In genomic region chr1:192828928-192829327, GRCm38 (mm10) we compare ENCODE assay signal across 14 mouse cellular contexts. TPM values are rescaled to one million over a fixed set of nuclear protein-coding genes. Genes with fewer than 3 reads are reported as not detected.
DNase-seq lines count a peak whose midpoint lies in the region.
"Had no signal": no experiment of that assay in that cellular context is flagged by ENCODE, and none has a peak within 500 bp of the region (broad histone marks: within the 10 kb centered on the region; RNA-seq: fewer than 3 reads in every experiment).

No protein-coding gene starts in this region.

- intact Hi-C loops in left cerebral cortex, postnatal 4 days (cut with DNase I) = no loop called here
- intact Hi-C loops in left cerebral cortex, postnatal 14 days (cut with DNase I) = no loop called here

- peak; percentile 28 to 46 for DNase-seq in left cerebral cortex, adult 9 months (ENCODE audit: low spot score in 2 of 2)
- DNase-seq in left cerebral cortex, postnatal 4 days = no peak
- peak; percentile 16 for DNase-seq in urinary bladder, postnatal 14 days (ENCODE audit: low spot score)
- DNase-seq in urinary bladder, postnatal 4 days (ENCODE audit: low spot score in 2 of 2) = no peak
- DNase-seq in left cerebral cortex, postnatal 14 days (ENCODE audit: low spot score in 2 of 2) = peak; percentile 23 to 25
- no peak for DNase-seq in layer of hippocampus, postnatal 36 days
- no peak for DNase-seq in cerebellum, adult 9-10 months
- DNase-seq: cerebellum, postnatal 25 days; gastrocnemius, postnatal 14 days; heart, postnatal 4 days; kidney, adult 2 months; kidney, postnatal 14 days; lung, postnatal 14 days; thymus, postnatal 25 days had no signal

RNA-seq across cellular contexts. Expression of gene Sertad4, which starts 26.6 kb away (rescaled TPM):
- total RNA-seq in left cerebral cortex, postnatal 4 days (2021) = 10 to 100 TPM; 36.7 to 39.6 TPM
- 10 to 100 TPM; 19.0 to 21.4 TPM for total RNA-seq in left cerebral cortex, postnatal 14 days (2021)
- 10 to 100 TPM; 12.5 to 14.9 TPM for total RNA-seq in layer of hippocampus, postnatal 36 days (2021)

RNA-seq across cellular contexts. Expression of gene Hhat, which starts 57.9 kb away (rescaled TPM):
- 1 to 10 TPM; 3.1 to 3.5 TPM for total RNA-seq in left cerebral cortex, postnatal 4 days (2021)
- total RNA-seq in left cerebral cortex, postnatal 14 days (2021) = 1 to 10 TPM; 1.2 to 1.8 TPM
- 1 to 10 TPM in 1 of 2 experiments, under 1 TPM in 1; 0.62 to 1.3 TPM for total RNA-seq in layer of hippocampus, postnatal 36 days (2021)

Comparison
In these comparisons a context has a peak if more than half of its experiments do, and no peak if none do; other contexts are left out.
1. DNase-seq: peak in left cerebral cortex, adult 9 months (2 of 2), urinary bladder, postnatal 14 days (single experiment) and left cerebral cortex, postnatal 14 days (2 of 2); none in left cerebral cortex, postnatal 4 days (single experiment), urinary bladder, postnatal 4 days (0 of 2), layer of hippocampus, postnatal 36 days (0 of 2) and cerebellum, adult 9-10 months (single experiment).